Mouse (Mus musculus) kidney, postnatal 14 days (tissue): ENCODE results near the gene Arpin.

Experiments
- DNase-seq: peaks from one replicate; pipeline ENCODE4 v3.0.0; 2022; ENCODE audit warnings: mixed read lengths

Gene Arpin

GRCm38 (mm10) chr7:79934862-79935510 lies at the start of gene Arpin:
Arpin (minus strand) TSS chr7:79935359.
- peak; percentile 86 for DNase-seq

GRCm38 (mm10) chr7:79975316-79975715 lies 40.2 kb upstream of the Arpin start:
- no peak for DNase-seq

GRCm38 (mm10) chr7:79972195-79972594 lies 37.0 kb upstream of the Arpin start:
- DNase-seq, result no peak

GRCm38 (mm10) chr7:79970336-79970735 lies 35.2 kb upstream of the Arpin start:
- no peak for DNase-seq

GRCm38 (mm10) chr7:79968326-79968725 lies 33.2 kb upstream of the Arpin start:
- DNase-seq, result no peak

GRCm38 (mm10) chr7:79961600-79961999 lies 26.4 kb upstream of the Arpin start:
- DNase-seq, result no peak

GRCm38 (mm10) chr7:79956131-79956530 lies 21.0 kb upstream of the Arpin start:
- DNase-seq, result no peak

- no peak for DNase-seq
Observed at GRCm38 (mm10) chr7:79954890-79955289, 19.7 kb upstream of the Arpin start.

- DNase-seq, result no peak
Observed at GRCm38 (mm10) chr7:79951038-79951437, 15.9 kb upstream of the Arpin start.

GRCm38 (mm10) chr7:79950236-79950635 lies 15.1 kb upstream of the Arpin start:
- peak; percentile 19 for DNase-seq

GRCm38 (mm10) chr7:79935511-79936205 lies 499 bp upstream of the Arpin start:
- peak; percentile 78 for DNase-seq

GRCm38 (mm10) chr7:79934461-79934860 lies 698 bp downstream of the Arpin start:
- DNase-seq, result peak; percentile 36

- no peak for DNase-seq
Observed at GRCm38 (mm10) chr7:79928516-79929052, 6.6 kb downstream of the Arpin start.

- DNase-seq, result peak; percentile 91
Observed at GRCm38 (mm10) chr7:79920344-79920983, 14.7 kb downstream of the Arpin start, which contains the start of gene Ap3s2. Ap3s2 (minus strand) TSS chr7:79920649.

- DNase-seq, result peak; percentile 55
Observed at GRCm38 (mm10) chr7:79914556-79914955, 20.6 kb downstream of the Arpin start.

GRCm38 (mm10) chr7:79907356-79907755 lies 27.8 kb downstream of the Arpin start:
- DNase-seq, result peak; percentile 27

GRCm38 (mm10) chr7:79906914-79907313 lies 28.2 kb downstream of the Arpin start:
- no peak for DNase-seq

GRCm38 (mm10) chr7:79905193-79905592 lies 30.0 kb downstream of the Arpin start:
- DNase-seq, result no peak

- no peak for DNase-seq
Observed at GRCm38 (mm10) chr7:79903160-79903792, 31.9 kb downstream of the Arpin start.

- no peak for DNase-seq
Observed at GRCm38 (mm10) chr7:79900753-79901152, 34.4 kb downstream of the Arpin start.

GRCm38 (mm10) chr7:79895225-79895624 lies 39.9 kb downstream of the Arpin start:
- peak; percentile 31 for DNase-seq

GRCm38 (mm10) chr7:79894790-79895189 lies 40.4 kb downstream of the Arpin start:
- DNase-seq, result no peak
